Mouse (Mus musculus) forebrain, embryonic 15.5 days (tissue): ENCODE data around the gene Acsm5. TPM values are rescaled to one million over a fixed set of nuclear protein-coding genes. Genes with fewer than 3 reads are reported as not detected.
"Not testable (repeated sequence)": the region's sequence is repeated elsewhere in the genome, so short reads cannot be mapped to it uniquely, and the experiment has no call there.

Experiments used
- ATAC-seq: fragments of 200-750 bp; cut with Nextera tagmentation; replicated peaks from 2 replicates; pipeline ENCODE4 v1.8.0; 2017; ENCODE audit warnings: mild to moderate bottlenecking, moderate TSS enrichment, moderate library complexity
- H3K27ac ChIP-seq: fragments of 300-500 bp; sonication (generic); replicated peaks from 2 replicates; pipeline ENCODE4 v1.5.1; 2015; ENCODE audit warnings: mild to moderate bottlenecking, inconsistent platforms
- H3K27me3 ChIP-seq: fragments of 300-500 bp; sonication (generic); 2 replicates; pipeline ENCODE4 v1.6.1; 2015; ENCODE audit warnings: inconsistent platforms
- H3K36me3 ChIP-seq: fragments of 300-500 bp; sonication (generic); 2 replicates; pipeline ENCODE4 v1.6.1; 2015; ENCODE audit warnings: mild to moderate bottlenecking, inconsistent platforms
- H3K4me1 ChIP-seq: fragments of 300-500 bp; sonication (generic); 2 replicates; pipeline ENCODE4 v1.6.1; 2015; ENCODE audit warnings: inconsistent platforms
- H3K4me2 ChIP-seq: fragments of 300-500 bp; sonication (generic); replicated peaks from 2 replicates; pipeline ENCODE4 v1.6.1; 2015; ENCODE audit warnings: mild to moderate bottlenecking, inconsistent platforms
- H3K4me3 ChIP-seq: fragments of 300-500 bp; sonication (generic); 2 replicates; pipeline ENCODE4 v1.5.1; 2015; ENCODE audit warnings: mild to moderate bottlenecking, inconsistent platforms
- H3K9ac ChIP-seq: fragments of 300-500 bp; sonication (generic); replicated peaks from 2 replicates; pipeline ENCODE4 v1.6.1; 2015; ENCODE audit warnings: mild to moderate bottlenecking, inconsistent platforms
- H3K9me3 ChIP-seq: fragments of 300-500 bp; sonication (generic); 2 replicates; pipeline ENCODE4 v1.6.1; 2016; ENCODE audit warnings: inconsistent platforms
- WGBS: fragments of 180-500 bp; shearing (Covaris S2); methylation state at CpG from one replicate; pipeline ENCODE4 v1.1.7; 2015; ENCODE audit warnings: mixed read lengths; 5-methylcytosine and 5-hydroxymethylcytosine counted together
- polyA plus RNA-seq: library from polyadenylated mRNA; unstranded; fragments of >200 nt; fragmentation: Nextera tagmentation; extraction: Ambion mirVana; gene quantifications from 2 replicates; pipeline ENCODE4 v1.2.1, GENCODE M21; 2015

The Acsm5 gene
- polyA plus RNA-seq, 1 experiment from 2014 or later, result not detected

DNA sequence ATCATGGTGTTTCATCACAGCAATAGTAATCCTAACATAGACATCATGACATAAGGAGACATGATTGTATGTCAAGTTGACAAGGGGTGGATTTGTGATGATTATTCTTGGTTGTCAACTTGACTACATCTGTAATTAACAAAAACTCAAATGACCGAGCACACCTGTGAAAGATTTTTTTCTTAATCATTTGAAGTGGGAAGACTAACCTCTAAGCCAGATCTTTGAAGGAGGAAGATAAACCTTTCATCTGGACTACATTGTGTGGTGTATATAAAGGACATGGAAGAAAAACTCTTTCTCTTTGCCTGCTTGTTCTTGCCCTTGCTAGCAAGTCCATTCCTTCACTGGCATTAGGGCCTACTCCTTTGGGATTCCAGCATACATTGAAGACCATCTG is 34.8 kb downstream of the Acsm5 start, which contains the start of gene Acsm2:
Acsm2 (plus strand) TSS at position 301 of the 400 bp plus-strand sequence.
- Histone ChIP-seq H3K9ac (no peak within 1 kb of the TSS), H3K36me3 (no peaks in the 10 kb centered on the region), H3K4me1 (no peaks in the 10 kb centered on the region), H3K27ac (no peak within 1 kb of the TSS), H3K4me2 (no peak within 1 kb of the TSS), H3K9me3 (no peaks in the 10 kb centered on the region), H3K4me3 (no peak within 1 kb of the TSS), H3K27me3 (no peaks in the 10 kb centered on the region)
- no peak for ATAC-seq
- WGBS, result 85% methylated on average over 1 of the region's 1 CpGs

DNA sequence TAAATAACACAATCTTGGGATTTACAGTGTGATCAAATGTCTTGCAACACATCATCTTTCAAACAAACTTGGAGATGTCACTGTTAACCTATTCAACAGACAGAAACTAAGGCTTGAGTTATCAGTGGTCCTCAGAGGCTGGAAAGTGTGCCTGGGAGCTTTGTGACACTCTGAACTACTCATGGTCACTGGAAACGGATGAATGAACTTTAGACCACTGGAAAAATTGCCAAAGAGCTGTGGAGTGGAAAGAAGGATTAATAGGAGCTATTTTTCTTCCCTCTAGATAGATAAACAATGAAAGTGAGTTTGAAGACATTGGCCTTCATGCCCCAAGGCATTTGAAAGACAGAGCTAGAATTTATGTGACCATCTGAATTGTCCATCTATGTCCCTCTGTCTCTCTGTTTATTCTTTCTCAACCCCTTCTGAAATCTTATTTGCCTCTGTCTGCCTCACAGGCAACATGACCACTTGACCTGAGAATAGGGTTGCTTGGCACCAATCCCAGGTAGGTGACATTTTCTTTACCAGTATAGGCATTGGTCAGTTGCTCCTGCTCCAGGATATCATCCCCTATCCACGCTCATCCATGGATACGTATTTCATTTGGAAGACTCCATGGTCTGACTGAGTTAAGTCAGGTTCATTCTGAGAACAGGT is 40.7 kb downstream of the Acsm5 start:
- Histone ChIP-seq H3K36me3 (no peaks in the 10 kb centered on the region), H3K27ac (no peak overlapping the region), H3K9ac (no peak overlapping the region), H3K4me3 (no peak overlapping the region), H3K4me1 (no peaks in the 10 kb centered on the region), H3K4me2 (no peak overlapping the region), H3K27me3 (no peaks in the 10 kb centered on the region), H3K9me3 (no peaks in the 10 kb centered on the region)
- no peak for ATAC-seq
- WGBS, result 81% methylated on average over 3 of the region's 3 CpGs

DNA sequence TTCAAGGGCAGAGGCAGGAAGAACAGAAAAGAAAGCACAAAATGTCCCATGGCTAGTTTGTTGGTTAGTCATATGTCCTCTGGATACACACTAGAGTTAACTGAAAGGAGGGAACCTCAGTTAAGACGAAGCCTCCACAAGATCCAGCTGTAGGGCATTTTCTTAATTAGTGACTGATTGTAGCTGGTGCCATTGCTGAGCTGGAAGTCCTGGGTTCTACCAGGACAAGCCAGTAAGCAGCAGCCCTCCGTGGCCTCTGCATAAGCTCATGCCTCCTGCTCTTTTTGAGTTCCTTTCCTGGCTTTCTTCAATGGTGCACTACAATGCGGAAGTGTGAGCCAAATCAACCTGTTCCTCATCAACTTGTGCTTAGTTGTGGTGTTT is 41.2 kb downstream of the Acsm5 start:
- no peaks in the 10 kb centered on the region for H3K9me3 ChIP-seq
- H3K4me1 ChIP-seq, result no peaks in the 10 kb centered on the region
- H3K4me3 ChIP-seq, result no peak overlapping the region
- no peak overlapping the region for H3K4me2 ChIP-seq
- H3K27me3 ChIP-seq, result no peaks in the 10 kb centered on the region
- no peak overlapping the region for H3K27ac ChIP-seq
- no peaks in the 10 kb centered on the region for H3K36me3 ChIP-seq
- no peak for ATAC-seq
- H3K9ac ChIP-seq, result no peak overlapping the region
- 85% methylated on average over 3 of the region's 3 CpGs for WGBS

DNA sequence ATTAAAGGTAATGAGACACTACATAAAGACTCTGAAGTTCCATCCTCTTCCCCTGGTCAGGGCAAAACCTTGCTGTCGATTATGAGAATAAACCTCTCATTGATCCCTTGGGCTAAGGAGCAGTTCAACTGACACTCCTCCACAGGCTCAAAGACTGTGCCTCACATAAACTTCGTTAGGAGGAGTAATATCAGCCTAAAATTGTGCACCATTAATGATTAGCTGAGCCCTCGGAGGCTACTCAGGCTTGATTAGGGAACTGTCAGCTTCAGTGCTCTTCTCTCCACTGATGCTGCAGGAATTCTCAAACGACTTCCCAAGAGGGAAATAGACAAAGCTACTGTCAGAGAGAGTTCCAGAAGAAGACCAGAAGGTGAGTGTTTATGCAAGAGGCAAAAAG is 42.2 kb downstream of the Acsm5 start:
- Histone ChIP-seq H3K36me3 (no peaks in the 10 kb centered on the region), H3K4me3 (no peak overlapping the region), H3K9ac (no peak overlapping the region), H3K4me1 (no peaks in the 10 kb centered on the region), H3K27me3 (no peaks in the 10 kb centered on the region), H3K9me3 (no peaks in the 10 kb centered on the region), H3K27ac (no peak overlapping the region), H3K4me2 (no peak overlapping the region)
- no peak for ATAC-seq
- 48% methylated on average over 4 of the region's 4 CpGs for WGBS

DNA sequence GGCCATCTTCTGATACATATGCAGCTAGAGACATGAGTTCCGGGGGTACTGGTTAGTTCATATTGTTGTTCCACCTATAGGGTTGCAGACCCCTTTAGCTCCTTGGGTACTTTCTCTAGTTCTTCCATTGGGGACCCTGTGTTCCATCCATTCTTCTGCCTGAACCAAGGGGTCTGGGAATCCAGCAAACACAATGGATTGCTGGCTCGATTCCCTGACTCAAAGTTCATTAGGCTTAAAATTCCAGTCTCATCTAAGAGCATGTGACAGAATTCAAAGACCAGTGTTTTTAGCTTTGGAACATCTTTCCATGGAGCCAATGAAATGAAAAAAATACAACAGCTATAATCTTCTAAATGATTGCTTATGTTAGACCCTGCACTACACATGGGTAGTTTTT is 43.2 kb downstream of the Acsm5 start:
- not testable (repeated sequence) for H3K27me3 ChIP-seq

DNA sequence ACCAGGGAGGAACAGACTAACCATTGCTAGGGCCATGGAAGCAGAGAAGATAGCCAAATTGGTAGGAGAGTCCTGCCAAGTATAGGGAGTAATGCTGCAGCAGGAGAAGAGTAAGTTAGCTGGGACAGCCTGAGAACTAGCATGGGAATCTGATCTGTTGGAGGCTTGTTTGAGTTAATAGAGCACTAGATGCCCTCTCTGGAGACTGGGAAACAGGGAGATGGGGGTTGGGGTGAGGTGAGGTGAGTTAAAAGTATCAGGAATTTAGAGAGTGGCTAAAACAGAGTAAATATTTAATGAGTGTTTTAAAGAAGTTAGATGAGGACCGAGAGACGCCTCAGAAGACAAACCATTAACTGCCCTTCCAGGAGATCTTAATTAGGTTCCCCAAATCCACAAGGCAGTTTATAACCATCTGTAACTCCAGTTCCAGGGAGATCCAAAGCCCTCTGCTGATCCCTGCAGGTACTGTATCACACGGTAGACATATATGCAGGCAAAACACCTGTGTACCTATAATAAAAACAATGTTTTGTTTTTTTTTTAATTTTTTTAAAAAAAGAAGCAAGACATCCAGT is 75.4 kb downstream of the Acsm5 start:
- Histone ChIP-seq H3K27ac (no peak overlapping the region), H3K9me3 (no peaks in the 10 kb centered on the region), H3K4me1 (no peaks in the 10 kb centered on the region), H3K4me2 (no peak overlapping the region), H3K9ac (no peak overlapping the region), H3K4me3 (no peak overlapping the region), H3K36me3 (no peaks in the 10 kb centered on the region), H3K27me3 (no peaks in the 10 kb centered on the region)
- WGBS, result 80% methylated on average over 3 of the region's 3 CpGs
- no peak for ATAC-seq

More for the DNA sequence above, 43.2 kb downstream of the Acsm5 start:
- ATAC-seq, H3K4me3 ChIP-seq, H3K9me3 ChIP-seq, H3K36me3 ChIP-seq, H3K27ac ChIP-seq, H3K9ac ChIP-seq, H3K4me2 ChIP-seq, H3K4me1 ChIP-seq: not testable (repeated sequence)
- WGBS, result 80% methylated on average over 2 of the region's 2 CpGs

Other genes with a start within 250 kb of the Acsm5 start
- gene Gp2, start 60.2 kb upstream of the Acsm5 start, polyA plus RNA-seq, result not detected in 2 replicates
- gene Umod, start 40.2 kb upstream of the Acsm5 start, polyA plus RNA-seq, result not detected in 2 replicates
- gene Pdilt, start 4.0 kb downstream of the Acsm5 start, polyA plus RNA-seq, result 0.08 TPM in 1 of 2 replicates, not detected in the other
- not detected in 2 replicates for gene Acsm2, start 34.9 kb downstream of the Acsm5 start, polyA plus RNA-seq
- gene Acsm1, start 87.6 kb downstream of the Acsm5 start, polyA plus RNA-seq, result not detected in 2 replicates
- gene Acsm4, start 170.6 kb downstream of the Acsm5 start, polyA plus RNA-seq, result not detected in 2 replicates
- 90.6 and 91.1 TPM in 2 replicates for gene Thumpd1, start 201.3 kb downstream of the Acsm5 start, polyA plus RNA-seq
- gene Acsm3, start 241.5 kb downstream of the Acsm5 start, polyA plus RNA-seq, result 0.18 TPM in 2 replicates